Mouse (Mus musculus): ENCODE measurements around the gene Snph. TPM values are rescaled to one million over a fixed set of nuclear protein-coding genes. Genes with fewer than 3 reads are reported as not detected.
"Not testable (repeated sequence)": the region's sequence is repeated elsewhere in the genome, so short reads cannot be mapped to it uniquely, and the experiment has no call there.

The Snph gene
- polyA plus RNA-seq, 1 experiment from 2014 or later, result 1.9 TPM

DNA sequence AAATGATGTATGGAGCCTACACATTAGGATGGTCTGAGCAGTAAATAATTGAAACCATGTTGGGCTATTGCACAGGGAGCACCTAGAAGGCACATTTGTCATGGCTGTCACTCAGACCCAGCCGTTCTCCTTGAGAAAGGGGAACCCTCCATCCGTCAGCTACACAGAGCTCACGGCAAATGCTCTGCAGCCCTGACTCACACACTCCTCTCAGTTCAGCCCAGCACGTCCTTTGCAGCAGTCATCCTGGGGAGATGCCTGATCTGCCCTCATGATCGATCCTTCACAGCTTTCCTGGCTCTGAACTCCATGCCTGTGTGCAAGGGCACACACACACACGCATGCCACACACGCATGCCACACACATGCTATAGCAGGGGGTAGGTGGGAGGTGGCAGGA, 3.1 kb downstream of the Snph start:
- 65% methylated on average over 7 of the region's 7 CpGs for WGBS
- Histone ChIP-seq H3K4me3 (no peak overlapping the region), H3K27ac (no peak overlapping the region), H3K4me2 (replicated peaks) (no peak overlapping the region), H3K27me3 (peaks cover 40% of the 10 kb centered on the region), H3K9me3 (no peaks in the 10 kb centered on the region), H3K9ac (no peak overlapping the region), H3K36me3 (no peaks in the 10 kb centered on the region), H3K4me1 (0 out of 2 replicates have a peak, but pooled peaks cover 5% of the 10 kb centered on the region)
- no peak for ATAC-seq (ENCODE audit: insufficient number of reproducible peaks, insufficient read depth, low FRiP score, low TSS enrichment)

DNA sequence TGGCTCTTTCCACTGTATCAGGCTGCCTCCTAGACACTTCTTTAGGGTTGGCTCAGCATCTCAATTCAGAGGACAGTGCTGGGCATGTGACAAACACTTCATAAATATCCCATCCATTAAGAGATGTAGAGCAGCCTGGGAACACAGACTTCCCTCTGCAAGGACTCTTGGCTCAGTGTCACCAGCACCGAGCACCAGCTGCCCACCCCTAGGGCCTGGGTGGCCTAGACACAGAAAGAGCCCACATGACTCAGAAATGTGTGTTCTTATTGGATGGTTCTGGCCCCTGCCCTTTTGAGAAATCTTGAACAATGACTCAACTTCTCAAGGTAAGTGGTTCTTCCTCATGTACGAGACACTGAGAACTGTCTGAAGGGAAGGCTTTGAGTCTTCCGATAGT, 4.4 kb downstream of the Snph start:
- ATAC-seq (ENCODE audit: insufficient number of reproducible peaks, insufficient read depth, low FRiP score, low TSS enrichment), result no peak
- no peak overlapping the region for H3K9ac ChIP-seq
- 88% methylated on average over 3 of the region's 3 CpGs for WGBS
- H3K9me3 ChIP-seq, result no peaks in the 10 kb centered on the region
- peaks cover 27% of the 10 kb centered on the region for H3K27me3 ChIP-seq
- 0 out of 2 replicates have a peak, but pooled peaks cover 5% of the 10 kb centered on the region for H3K4me1 ChIP-seq
- no peaks in the 10 kb centered on the region for H3K36me3 ChIP-seq
- no peak overlapping the region for H3K4me2 ChIP-seq (replicated peaks)
- no peak overlapping the region for H3K27ac ChIP-seq
- no peak overlapping the region for H3K4me3 ChIP-seq

GRCm38 (mm10) chr2:151626296-151626695, 6.1 kb downstream of the Snph start:
- no peak overlapping the region for H3K4me3 ChIP-seq
- H3K36me3 ChIP-seq, result no peaks in the 10 kb centered on the region
- H3K9ac ChIP-seq, result no peak overlapping the region
- H3K4me2 ChIP-seq (replicated peaks), result no peak overlapping the region
- ATAC-seq (ENCODE audit: insufficient number of reproducible peaks, insufficient read depth, low FRiP score, low TSS enrichment), result no peak
- H3K4me1 ChIP-seq, result 0 out of 2 replicates have a peak, but pooled peaks cover under 1% of the 10 kb centered on the region
- H3K27me3 ChIP-seq, result peaks cover 16% of the 10 kb centered on the region
- 88% methylated on average over 7 of the region's 7 CpGs for WGBS
- H3K27ac ChIP-seq, result no peak overlapping the region
- no peaks in the 10 kb centered on the region for H3K9me3 ChIP-seq

- no peak overlapping the region for H3K9ac ChIP-seq
- H3K27ac ChIP-seq, result no peak overlapping the region
- H3K4me1 ChIP-seq, result no peaks in the 10 kb centered on the region
- no peaks in the 10 kb centered on the region for H3K27me3 ChIP-seq
- 49% methylated on average over 3 of the region's 3 CpGs for WGBS
- H3K4me2 ChIP-seq (replicated peaks), result no peak overlapping the region
- no peaks in the 10 kb centered on the region for H3K36me3 ChIP-seq
- no peaks in the 10 kb centered on the region for H3K9me3 ChIP-seq
- no peak overlapping the region for H3K4me3 ChIP-seq
- ATAC-seq (ENCODE audit: insufficient number of reproducible peaks, insufficient read depth, low FRiP score, low TSS enrichment), result no peak
Measured at GRCm38 (mm10) chr2:151623776-151624175, 8.6 kb downstream of the Snph start.

DNA sequence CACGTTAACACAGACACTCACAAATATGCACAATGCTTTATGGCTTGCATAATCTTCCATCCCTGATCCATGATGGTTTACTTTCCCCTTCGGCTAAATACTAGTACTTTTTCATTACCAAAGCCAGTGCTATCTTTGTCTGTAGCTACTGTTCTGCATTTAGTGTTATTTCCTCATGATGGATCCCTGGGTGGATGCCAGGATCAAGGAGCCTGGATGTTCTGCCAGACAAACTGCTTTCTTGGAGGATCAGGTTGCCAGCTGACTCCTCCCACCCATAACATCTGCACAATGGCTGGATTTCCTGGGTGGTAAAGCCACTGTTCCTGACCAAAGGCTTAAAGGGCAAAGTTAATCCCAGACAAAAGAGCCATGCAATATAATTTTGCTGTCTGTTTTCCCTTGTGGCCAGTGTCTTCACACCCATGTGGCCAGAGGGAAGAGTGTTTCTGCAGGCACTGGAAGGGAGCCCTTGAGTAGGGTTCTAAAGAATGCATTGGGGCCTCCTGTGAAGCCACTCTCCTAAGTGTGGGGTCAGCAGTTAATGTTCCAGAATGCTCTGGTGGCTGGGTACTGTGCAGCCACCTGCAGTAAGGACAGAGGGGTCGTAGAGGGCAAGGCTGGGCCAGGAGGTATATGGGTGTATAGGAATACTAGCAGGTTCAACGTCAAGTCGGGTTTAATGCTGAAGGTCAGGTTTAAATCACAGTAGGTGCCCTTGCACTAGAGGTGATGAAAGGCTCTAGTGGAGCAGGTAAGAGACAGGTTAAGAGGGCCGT, 15.7 kb downstream of the Snph start:
- Histone ChIP-seq H3K27me3 (0 out of 2 replicates have a peak, but pooled peaks cover 3% of the 10 kb centered on the region), H3K4me2 (replicated peaks) (no peak overlapping the region), H3K4me3 (no peak overlapping the region), H3K4me1 (0 out of 2 replicates have a peak, but pooled peaks cover 2% of the 10 kb centered on the region), H3K9me3 (no peaks in the 10 kb centered on the region), H3K27ac (no peak overlapping the region), H3K9ac (no peak overlapping the region), H3K36me3 (no peaks in the 10 kb centered on the region)
- WGBS, result 75% methylated on average over 6 of the region's 6 CpGs
- no peak for ATAC-seq (ENCODE audit: insufficient number of reproducible peaks, insufficient read depth, low FRiP score, low TSS enrichment)

DNA sequence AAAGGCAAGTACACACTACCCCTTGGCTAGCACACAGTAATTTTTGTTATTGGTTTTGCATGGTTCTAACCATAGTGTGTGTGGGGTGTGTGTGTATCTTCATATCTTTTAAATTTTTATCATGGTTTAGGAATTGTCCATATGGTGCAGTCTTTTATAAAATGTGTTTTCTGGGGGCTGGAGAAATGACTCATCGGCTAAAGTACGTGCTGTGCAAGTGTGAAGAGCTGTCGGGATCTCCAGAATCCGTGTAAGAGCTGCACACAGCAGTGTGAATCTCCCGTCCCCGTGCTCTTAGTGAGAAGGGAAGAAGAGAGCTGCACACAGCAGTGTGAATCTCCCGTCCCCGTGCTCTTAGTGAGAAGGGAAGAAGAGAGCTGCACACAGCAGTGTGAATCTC, 16.6 kb downstream of the Snph start:
- H3K27me3 ChIP-seq, result not testable (repeated sequence)

GRCm38 (mm10) chr2:151609974-151610373, 22.4 kb downstream of the Snph start:
- no peaks in the 10 kb centered on the region for H3K27me3 ChIP-seq
- ATAC-seq (ENCODE audit: insufficient number of reproducible peaks, insufficient read depth, low FRiP score, low TSS enrichment), result no peak
- 23% methylated on average over 3 of the region's 3 CpGs for WGBS
- H3K4me1 ChIP-seq, result 0 out of 2 replicates have a peak, but pooled peaks cover 10% of the 10 kb centered on the region
- H3K9ac ChIP-seq, result no peak overlapping the region
- no peak overlapping the region for H3K4me3 ChIP-seq
- H3K36me3 ChIP-seq, result no peaks in the 10 kb centered on the region
- H3K4me2 ChIP-seq (replicated peaks), result no peak overlapping the region
- no peak overlapping the region for H3K27ac ChIP-seq
- no peaks in the 10 kb centered on the region for H3K9me3 ChIP-seq

More for the DNA sequence above, 16.6 kb downstream of the Snph start:
- not testable (repeated sequence) for H3K9ac ChIP-seq; H3K4me2 ChIP-seq (replicated peaks); H3K4me3 ChIP-seq; ATAC-seq (ENCODE audit: insufficient number of reproducible peaks, insufficient read depth, low FRiP score, low TSS enrichment); H3K4me1 ChIP-seq; H3K36me3 ChIP-seq; H3K27ac ChIP-seq; H3K9me3 ChIP-seq
- 79% methylated on average over 8 of the region's 8 CpGs for WGBS

DNA sequence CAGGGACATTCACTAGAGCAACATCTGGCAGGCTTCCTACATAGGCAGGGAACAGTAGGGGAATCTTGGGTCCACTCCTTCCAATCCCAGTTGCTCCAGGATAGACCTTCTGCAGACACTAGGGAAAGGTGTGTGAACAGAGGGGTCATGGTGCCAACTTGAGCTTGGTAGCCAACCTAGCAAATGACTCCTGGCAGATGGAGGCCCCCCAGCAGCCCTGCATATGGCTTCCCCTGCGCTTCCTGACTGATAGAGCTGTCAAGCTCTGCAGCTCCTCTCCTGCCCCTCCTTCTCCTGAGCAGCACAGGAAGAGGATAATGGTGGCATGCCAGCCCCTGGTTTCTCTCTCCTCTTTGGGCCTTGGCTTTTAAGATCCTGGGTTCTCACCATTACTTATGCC, 24.0 kb downstream of the Snph start:
- H3K4me3 ChIP-seq, result no peak overlapping the region
- no peak overlapping the region for H3K27ac ChIP-seq
- ATAC-seq (ENCODE audit: insufficient number of reproducible peaks, insufficient read depth, low FRiP score, low TSS enrichment), result no peak
- no peaks in the 10 kb centered on the region for H3K9me3 ChIP-seq
- H3K27me3 ChIP-seq, result no peaks in the 10 kb centered on the region
- H3K36me3 ChIP-seq, result no peaks in the 10 kb centered on the region
- H3K4me1 ChIP-seq, result 0 out of 2 replicates have a peak, but pooled peaks cover 10% of the 10 kb centered on the region
- H3K9ac ChIP-seq, result no peak overlapping the region
- H3K4me2 ChIP-seq (replicated peaks), result no peak overlapping the region
- 81% methylated on average over 1 of the region's 1 CpGs for WGBS

GRCm38 (mm10) chr2:151605437-151605987, 26.9 kb downstream of the Snph start:
- Histone ChIP-seq H3K27ac (no peak overlapping the region), H3K36me3 (no peaks in the 10 kb centered on the region), H3K9me3 (no peaks in the 10 kb centered on the region), H3K4me3 (no peak overlapping the region), H3K4me2 (replicated peaks) (0 out of 2 replicates have a peak overlapping the region, but pooled peaks have one; percentile 4), H3K4me1 (0 out of 2 replicates have a peak, but pooled peaks cover 10% of the 10 kb centered on the region), H3K9ac (no peak overlapping the region), H3K27me3 (no peaks in the 10 kb centered on the region)
- no peak for ATAC-seq (ENCODE audit: insufficient number of reproducible peaks, insufficient read depth, low FRiP score, low TSS enrichment)
- 36% methylated on average over 11 of the region's 11 CpGs for WGBS

- no peak overlapping the region for H3K4me3 ChIP-seq
- 34% methylated on average over 4 of the region's 4 CpGs for WGBS
- H3K4me2 ChIP-seq (replicated peaks), result no peak overlapping the region
- H3K27me3 ChIP-seq, result no peaks in the 10 kb centered on the region
- 0 out of 2 replicates have a peak, but pooled peaks have one; percentile 29 for ATAC-seq (ENCODE audit: insufficient number of reproducible peaks, insufficient read depth, low FRiP score, low TSS enrichment)
- H3K9ac ChIP-seq, result no peak overlapping the region
- H3K4me1 ChIP-seq, result 0 out of 2 replicates have a peak, but pooled peaks cover 10% of the 10 kb centered on the region
- no peaks in the 10 kb centered on the region for H3K9me3 ChIP-seq
- no peak overlapping the region for H3K27ac ChIP-seq
- H3K36me3 ChIP-seq, result no peaks in the 10 kb centered on the region
Measured at GRCm38 (mm10) chr2:151603630-151604029, 28.8 kb downstream of the Snph start.

GRCm38 (mm10) chr2:151602106-151602505, 30.3 kb downstream of the Snph start:
- Histone ChIP-seq H3K9ac (no peak overlapping the region), H3K27ac (no peak overlapping the region), H3K4me2 (replicated peaks) (no peak overlapping the region), H3K4me3 (no peak overlapping the region), H3K4me1 (0 out of 2 replicates have a peak, but pooled peaks cover 16% of the 10 kb centered on the region), H3K27me3 (no peaks in the 10 kb centered on the region), H3K9me3 (no peaks in the 10 kb centered on the region), H3K36me3 (no peaks in the 10 kb centered on the region)
- ATAC-seq (ENCODE audit: insufficient number of reproducible peaks, insufficient read depth, low FRiP score, low TSS enrichment), result no peak
- 86% methylated on average over 4 of the region's 4 CpGs for WGBS

DNA sequence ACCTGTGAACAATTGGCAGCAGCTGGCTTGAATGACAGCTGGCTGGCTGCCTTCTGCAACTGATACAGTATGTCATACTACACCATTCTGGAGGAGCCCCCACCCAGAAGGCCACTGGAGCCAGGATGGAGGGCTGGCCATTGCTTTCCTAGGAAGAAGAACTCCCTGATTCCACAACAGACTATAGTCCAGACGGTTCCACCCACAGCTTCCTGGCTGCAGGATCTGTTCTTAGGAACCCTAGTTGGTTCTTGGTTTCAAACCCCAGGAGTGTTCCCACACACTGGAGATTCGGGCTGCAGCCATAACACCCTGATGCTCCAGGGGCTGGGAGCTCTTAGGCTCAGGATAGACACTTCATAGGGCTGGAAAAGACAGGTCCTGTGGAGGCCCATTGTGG, 34.3 kb downstream of the Snph start:
- 57% methylated on average over 2 of the region's 2 CpGs for WGBS
- Histone ChIP-seq H3K4me1 (0 out of 2 replicates have a peak, but pooled peaks cover 6% of the 10 kb centered on the region), H3K27me3 (no peaks in the 10 kb centered on the region), H3K27ac (no peak overlapping the region), H3K9me3 (no peaks in the 10 kb centered on the region), H3K4me2 (replicated peaks) (no peak overlapping the region), H3K36me3 (no peaks in the 10 kb centered on the region), H3K9ac (no peak overlapping the region), H3K4me3 (no peak overlapping the region)
- ATAC-seq (ENCODE audit: insufficient number of reproducible peaks, insufficient read depth, low FRiP score, low TSS enrichment), result no peak
